Mouse (Mus musculus) c-Kit-positive CD71-positive TER-119-positive erythroid progenitor cells, embryonic 14.5 days (primary cell): ENCODE results near the gene Cfap57.
"Not testable (repeated sequence)": the region's sequence is repeated elsewhere in the genome, so short reads cannot be mapped to it uniquely, and the experiment has no call there.

Experiments
- DNase-seq: peaks from one replicate; pipeline ENCODE4 v3.0.0-alpha.2; 2013; ENCODE audit warnings: low spot score

Cfap57 gene

DNA sequence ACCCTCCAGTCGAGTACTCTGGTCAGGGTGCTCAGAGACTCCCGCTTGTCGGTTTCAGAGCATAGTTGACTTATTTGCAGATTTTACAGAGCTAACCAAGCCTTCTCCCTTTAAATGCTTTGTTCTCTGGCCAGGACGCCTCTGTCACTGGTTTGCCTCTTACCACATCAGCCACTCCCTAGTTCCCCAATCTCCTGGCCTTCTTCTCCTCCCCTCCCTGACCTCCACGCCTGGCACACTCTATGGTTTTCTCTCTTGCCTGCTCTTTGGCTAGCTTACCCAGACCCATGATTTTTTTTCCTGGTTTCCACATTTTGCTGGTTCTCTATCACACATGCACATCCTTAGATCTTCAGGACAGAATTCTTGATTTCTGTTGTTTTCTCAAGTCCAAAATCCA lies 102.4 kb downstream of the Cfap57 start:
- no peak for DNase-seq

- no peak for DNase-seq
Observed at GRCm38 (mm10) chr4:118517497-118518146, 103.0 kb downstream of the Cfap57 start.

- no peak for DNase-seq
Observed at GRCm38 (mm10) chr4:118516699-118517496, 103.7 kb downstream of the Cfap57 start.

DNA sequence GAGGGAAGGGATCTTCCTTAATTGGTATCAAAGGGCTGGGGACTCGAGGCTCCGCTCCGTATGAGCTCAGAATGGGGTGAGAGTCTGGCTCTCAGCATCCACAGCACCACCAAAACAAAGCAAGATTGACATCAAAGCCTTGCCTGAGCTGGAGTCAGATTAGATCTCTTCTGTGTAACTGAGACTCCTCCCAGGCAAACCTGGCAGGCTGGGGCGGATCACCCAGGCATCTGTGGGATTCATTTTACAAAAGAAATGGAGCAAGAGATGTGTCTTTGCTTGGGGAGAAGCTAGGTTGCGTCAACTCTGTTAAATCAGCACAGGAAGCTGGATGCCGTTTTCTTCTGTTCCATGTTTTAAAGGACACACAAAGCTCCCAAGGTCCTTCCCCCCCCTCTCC lies 111.5 kb downstream of the Cfap57 start:
- DNase-seq: no peak

DNA sequence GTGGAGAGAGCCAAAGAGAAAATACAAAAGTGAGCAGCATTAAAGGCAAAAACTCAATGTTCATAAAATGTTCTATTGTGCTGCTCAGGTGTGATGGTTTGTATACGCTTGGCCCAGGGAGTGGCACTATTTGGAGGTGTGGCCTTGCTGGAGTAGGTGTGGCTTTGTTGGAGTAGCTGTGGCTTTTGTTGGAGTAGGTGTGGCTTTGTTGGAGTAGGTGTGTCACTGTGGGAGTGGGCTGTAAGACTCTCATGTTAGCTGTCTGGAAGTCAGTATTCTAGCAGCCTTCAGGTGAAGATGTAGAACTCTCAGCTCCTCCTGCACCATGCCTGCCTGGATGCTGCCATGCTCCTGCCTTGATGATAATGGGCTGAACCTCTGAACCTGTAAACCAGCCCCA lies 113.4 kb downstream of the Cfap57 start:
- DNase-seq: not testable (repeated sequence)

GRCm38 (mm10) chr4:118505551-118505950 lies 115.0 kb downstream of the Cfap57 start:
- no peak for DNase-seq
